Mouse (Mus musculus) cortical plate, adult 2 months (tissue): ENCODE results near the gene Thap8.

Source experiments
- CTCF ChIP-seq: fragments of 200-500 bp; IDR thresholded peaks from 2 replicates; pipeline ENCODE4 v1.5.1; 2011; ENCODE audit warnings: mild to moderate bottlenecking, control low read depth, low read length; ENCODE audit not compliant: insufficient read depth; ENCODE audit errors: extremely low read depth
- POLR2A ChIP-seq: fragments of 200-500 bp; IDR thresholded peaks from 2 replicates; pipeline ENCODE4 v1.6.1; 2011; ENCODE audit warnings: mild to moderate bottlenecking, low read length, control low read depth; ENCODE audit not compliant: insufficient read depth; ENCODE audit errors: extremely low read depth

- TF ChIP-seq CTCF (no peak), POLR2A (no peak)
Observed at GRCm38 (mm10) chr7:30309395-30310129, 29.7 kb downstream of the Thap8 start.
